Comparison of ENCODE assay signal across 10 mouse cellular contexts in the genomic region with DNA sequence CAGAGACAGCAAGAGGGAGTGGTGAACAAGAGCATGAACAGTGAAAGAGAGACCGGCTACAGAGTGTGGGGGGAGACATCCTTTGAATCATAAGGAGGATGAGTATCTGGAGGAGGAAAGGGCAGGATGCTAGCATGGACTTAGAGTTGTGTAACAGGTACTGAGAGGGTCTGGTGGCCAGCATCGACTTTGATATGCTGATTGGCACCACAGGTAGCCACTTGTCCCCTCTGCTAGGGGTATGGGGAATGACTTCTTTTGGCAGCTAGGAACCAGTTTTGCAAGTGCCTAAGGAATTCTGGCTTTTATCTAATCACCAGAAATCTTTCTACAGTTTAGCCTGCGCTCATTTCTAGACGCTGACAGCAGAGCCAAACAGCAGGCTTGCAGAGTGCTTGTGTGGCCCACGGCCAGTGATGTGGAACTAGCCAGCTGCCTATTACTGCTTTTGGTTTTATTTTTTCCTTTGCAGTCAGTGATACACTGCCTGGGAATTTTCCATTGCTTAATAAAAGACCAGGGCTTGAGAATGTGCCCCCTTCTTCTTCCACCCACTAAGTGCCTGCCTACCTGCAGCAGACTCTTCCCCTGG.
DNase-seq lines count a peak whose midpoint lies in the region; ATAC-seq and TF ChIP-seq lines count a peak whose summit lies in the region.
"Had no signal": no experiment of that assay in that cellular context is flagged by ENCODE, and none has a peak within 500 bp of the region (broad histone marks: within the 10 kb centered on the region; RNA-seq: fewer than 3 reads in every experiment).

No protein-coding gene starts in this region.

- DNase-seq in adrenal gland, adult 2 months = peak; percentile 4
- no peak for DNase-seq in adrenal gland, adult 8-10 months
- DNase-seq in Patski (ENCODE audit: low read depth, low spot score) = peak; percentile 30
- peak; percentile 6 to 16 for DNase-seq in heart, postnatal 14 days
- peak; percentile 48 for DNase-seq in layer of hippocampus, adult 9-11 months
- DNase-seq in right cerebral cortex, adult 18-20 months = peak; percentile 61
- DNase-seq in embryo, embryonic 10.5 days (ENCODE audit: low spot score) = no peak
- DNase-seq in yolk sac, embryonic 10.5 days (ENCODE audit: low spot score) = no peak

- intact Hi-C loops in heart, postnatal 14 days (cut with DNase I) = no loop called here

- peak; percentile 88 for ATAC-seq in Patski

- in situ Hi-C loops in Patski (cut with MboI; ENCODE audit: low pct_unique_long_range_greater_than_20kb) = no loop called here

- POLR2A ChIA-PET in Patski (lab: Charles Lee) = no interaction called here

- H3K27me3 ChIP-seq in Patski = no peaks in the 10 kb centered on the region
- H3K27me3 ChIP-seq: heart, embryonic 13.5 days; midbrain, embryonic 12.5 days had no signal

- TF ChIP-seq CTCF in Patski (IDR thresholded peaks at IDR 0.05) = no peak

- CTCF ChIA-PET in Patski (lab: Charles Lee) = no interaction called here

Comparison
In these comparisons a context has a peak if more than half of its experiments do, and no peak if none do; other contexts are left out.
1. DNase-seq: peak in adrenal gland, adult 2 months (single experiment), Patski (single experiment), heart, postnatal 14 days (2 of 2), layer of hippocampus, adult 9-11 months (single experiment) and right cerebral cortex, adult 18-20 months (single experiment); none in adrenal gland, adult 8-10 months (single experiment), embryo, embryonic 10.5 days (single experiment) and yolk sac, embryonic 10.5 days (single experiment).